Comparison of ENCODE assay signal across 8 mouse cellular contexts in genomic region chr1:39576431-39577243, GRCm38 (mm10). TPM values are rescaled to one million over a fixed set of nuclear protein-coding genes. Genes with fewer than 3 reads are reported as not detected.
A peak's percentile ranks its signal among the peaks of the same experiment; 100 is the strongest.
DNase-seq lines count a peak whose midpoint lies in the region; ATAC-seq and TF ChIP-seq lines count a peak whose summit lies in the region.

No protein-coding gene starts in this region.

- peak; percentile 72 for DNase-seq in MN1 (ENCODE audit: low spot score)
- peak; percentile 46 to 60 for DNase-seq in frontal cortex, postnatal 14 days (ENCODE audit: low spot score in 2 of 2)
- peak; percentile 77 for DNase-seq in limb, embryonic 11.5 days (ENCODE audit: low spot score)
- DNase-seq in midbrain, embryonic 10.5 days (ENCODE audit: low spot score) = peak; percentile 68
- DNase-seq in natural killer cell, adult 2 months (ENCODE audit: low spot score in 2 of 2) = no peak

- WGBS in hindbrain, embryonic 15.5 days = under 1% methylated on average over 88 of the region's 88 CpGs
- whole genome bisulfite sequencing in limb, embryonic 11.5 days = under 1% methylated on average over 88 of the region's 88 CpGs
- under 1% methylated on average over 88 of the region's 88 CpGs for WGBS in midbrain, embryonic 10.5 days
- WGBS in small intestine, adult 2 months = under 1% methylated on average over 88 of the region's 88 CpGs

- no peaks in the 10 kb centered on the region for H3K36me3 ChIP-seq in hindbrain, embryonic 15.5 days
- no peaks in the 10 kb centered on the region for H3K36me3 ChIP-seq in limb, embryonic 11.5 days (ENCODE audit: control insufficient read depth, insufficient read depth, low read length)
- H3K36me3 ChIP-seq in midbrain, embryonic 10.5 days = no peaks in the 10 kb centered on the region
- 0 out of 2 replicates have a peak, but pooled peaks cover 3% of the 10 kb centered on the region for H3K36me3 ChIP-seq in small intestine, adult 2 months (ENCODE audit: control insufficient read depth, insufficient read depth, low read length)

- H3K4me2 ChIP-seq in hindbrain, embryonic 15.5 days = peak overlapping the region; percentile 80
- peak overlapping the region; percentile 56 for H3K4me2 ChIP-seq in limb, embryonic 11.5 days (ENCODE audit: low read depth, severe bottlenecking)

- peak overlapping the region; percentile 42 for H3K27ac ChIP-seq in brown adipose tissue, adult 24 weeks (replicated peaks; ENCODE audit: low read depth, low read length)
- peak overlapping the region; percentile 99 for H3K27ac ChIP-seq in hindbrain, embryonic 15.5 days (replicated peaks)
- peak overlapping the region; percentile 99 for H3K27ac ChIP-seq in limb, embryonic 11.5 days (replicated peaks; ENCODE audit: low read depth, low read length)
- H3K27ac ChIP-seq in midbrain, embryonic 10.5 days (replicated peaks) = peak overlapping the region; percentile 96
- H3K27ac ChIP-seq in small intestine, adult 2 months (ENCODE audit: insufficient read depth, low read depth, low read length) = peak overlapping the region; percentile 62

- peak; percentile 89 for ATAC-seq in hindbrain, embryonic 15.5 days (ENCODE audit: low FRiP score, low read depth)
- ATAC-seq in limb, embryonic 11.5 days (ENCODE audit: insufficient number of reproducible peaks, low FRiP score, low TSS enrichment, low read depth) = peak; percentile 81

- H3K27me3 ChIP-seq in hindbrain, embryonic 15.5 days = no peaks in the 10 kb centered on the region
- no peaks in the 10 kb centered on the region for H3K27me3 ChIP-seq in limb, embryonic 11.5 days (ENCODE audit: control insufficient read depth, insufficient read depth, low read length)
- no peaks in the 10 kb centered on the region for H3K27me3 ChIP-seq in midbrain, embryonic 10.5 days (ENCODE audit: low read depth, poor library complexity, severe bottlenecking)
- H3K27me3 ChIP-seq in small intestine, adult 2 months (ENCODE audit: control insufficient read depth, insufficient read depth, low read length) = no peaks in the 10 kb centered on the region

- TF ChIP-seq POLR2A in small intestine, adult 2 months (IDR thresholded peaks at IDR 0.05; ENCODE audit: low read depth, low read length) = no peak

- H3K9ac ChIP-seq in hindbrain, embryonic 15.5 days = peak overlapping the region; percentile 97
- peak overlapping the region; percentile 93 for H3K9ac ChIP-seq in limb, embryonic 11.5 days (ENCODE audit: low read length)

- no peaks in the 10 kb centered on the region for H3K9me3 ChIP-seq in hindbrain, embryonic 15.5 days
- H3K9me3 ChIP-seq in limb, embryonic 11.5 days (ENCODE audit: control insufficient read depth, low read length) = no peaks in the 10 kb centered on the region
- H3K9me3 ChIP-seq in midbrain, embryonic 10.5 days (replicated peaks) = no peaks in the 10 kb centered on the region

- H3K4me1 ChIP-seq in brown adipose tissue, adult 24 weeks (ENCODE audit: control insufficient read depth, insufficient read depth, insufficient read length, low read length) = no peaks in the 10 kb centered on the region
- H3K4me1 ChIP-seq in hindbrain, embryonic 15.5 days (replicated peaks) = peaks cover 27% of the 10 kb centered on the region
- peaks cover 10% of the 10 kb centered on the region for H3K4me1 ChIP-seq in limb, embryonic 11.5 days (ENCODE audit: control insufficient read depth, insufficient read depth, low read length)
- peaks cover 30% of the 10 kb centered on the region for H3K4me1 ChIP-seq in midbrain, embryonic 10.5 days
- H3K4me1 ChIP-seq in small intestine, adult 2 months (ENCODE audit: control insufficient read depth, insufficient read depth, insufficient read length, low read length) = peaks cover 5% of the 10 kb centered on the region; the same call in 1 of the 2 replicates

- TF ChIP-seq CTCF in small intestine, adult 2 months (IDR thresholded peaks at IDR 0.05; ENCODE audit: extremely low read depth, insufficient read length, insufficient replicate concordance, low read depth, low read length) = no peak

- H3K4me3 ChIP-seq in brown adipose tissue, adult 24 weeks (ENCODE audit: insufficient read depth, low read depth, low read length) = peak overlapping the region; percentile 87
- H3K4me3 ChIP-seq in hindbrain, embryonic 15.5 days = peak overlapping the region; percentile 100
- H3K4me3 ChIP-seq in limb, embryonic 11.5 days (ENCODE audit: low read depth, low read length) = peak overlapping the region; percentile 87
- H3K4me3 ChIP-seq in midbrain, embryonic 10.5 days = peak overlapping the region; percentile 68
- H3K4me3 ChIP-seq in small intestine, adult 2 months (ENCODE audit: low read depth, low read length) = peak overlapping the region; percentile 88

RNA-seq across cellular contexts. Expression of gene Rnf149, which starts 0.6 kb away (rescaled TPM):
- 13.2 and 17.6 TPM in 2 replicates for polyA plus RNA-seq in brown adipose tissue, adult 24 weeks (2012; ENCODE audit: insufficient read depth, insufficient read length, missing spikeins)
- 23.4 and 23.9 TPM in 2 replicates for polyA plus RNA-seq in hindbrain, embryonic 15.5 days (2015; fragmentation: Nextera tagmentation; extraction: Ambion mirVana)
- polyA plus RNA-seq in limb, embryonic 11.5 days (2014; fragmentation: Nextera tagmentation; extraction: Ambion mirVana) = 26.2 and 32.4 TPM in 2 replicates
- 21.6 and 24.3 TPM in 2 replicates for polyA plus RNA-seq in midbrain, embryonic 10.5 days (2016; fragmentation: Nextera tagmentation; extraction: Ambion mirVana)
- 13.2 and 15.6 TPM in 2 replicates for polyA plus RNA-seq in small intestine, adult 2 months (2012; rRNA removed)

RNA-seq across cellular contexts. Expression of gene Cnot11, which starts 41.8 kb away (rescaled TPM):
- polyA plus RNA-seq in brown adipose tissue, adult 24 weeks (2012; ENCODE audit: insufficient read depth, insufficient read length, missing spikeins) = 9.6 and 10.3 TPM in 2 replicates
- polyA plus RNA-seq in hindbrain, embryonic 15.5 days (2015; fragmentation: Nextera tagmentation; extraction: Ambion mirVana) = 15.9 and 16.2 TPM in 2 replicates
- 31.3 and 31.4 TPM in 2 replicates for polyA plus RNA-seq in limb, embryonic 11.5 days (2014; fragmentation: Nextera tagmentation; extraction: Ambion mirVana)
- 18.8 and 20.9 TPM in 2 replicates for polyA plus RNA-seq in midbrain, embryonic 10.5 days (2016; fragmentation: Nextera tagmentation; extraction: Ambion mirVana)
- polyA plus RNA-seq in small intestine, adult 2 months (2012; rRNA removed) = 11.7 and 18.8 TPM in 2 replicates

Comparison
In these comparisons a context has a peak if more than half of its experiments do, and no peak if none do; other contexts are left out.
1. DNase-seq: peak in MN1 (single experiment), frontal cortex, postnatal 14 days (2 of 2), limb, embryonic 11.5 days (single experiment) and midbrain, embryonic 10.5 days (single experiment); none in natural killer cell, adult 2 months (0 of 2).
2. H3K27ac ChIP-seq: peak in every context shown above with its lines; median percentile 99 in hindbrain, embryonic 15.5 days; 99 in limb, embryonic 11.5 days; 96 in midbrain, embryonic 10.5 days; 62 in small intestine, adult 2 months; 42 in brown adipose tissue, adult 24 weeks.
3. Peak in every context shown above with its lines, with median percentiles within 50 percentile points of each other: H3K4me3 ChIP-seq.